Mouse (Mus musculus): ENCODE results near the gene Cdhr3.
A peak's percentile ranks its signal among the peaks of the same experiment; 100 is the strongest.
"Not testable (repeated sequence)": the region's sequence is repeated elsewhere in the genome, so short reads cannot be mapped to it uniquely, and the experiment has no call there.

Cdhr3 gene

DNA sequence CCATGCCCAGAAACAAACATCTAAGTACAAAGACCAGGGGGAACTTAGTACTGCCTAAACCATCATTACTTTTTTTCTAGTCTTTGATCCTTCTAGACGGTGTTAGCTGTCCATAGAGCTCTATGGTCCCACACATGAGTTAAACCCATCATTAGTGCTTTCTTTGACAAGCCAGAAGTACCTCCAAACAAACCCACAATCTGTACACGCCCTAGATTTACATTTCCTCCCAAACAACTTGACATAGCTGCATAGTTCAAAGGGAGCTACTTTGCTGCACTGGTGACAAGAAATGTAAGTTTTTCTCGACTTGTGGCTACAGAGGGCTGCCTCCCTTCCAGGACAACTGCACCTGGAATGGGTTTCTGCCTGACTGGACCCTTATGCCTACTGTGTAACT is 16.4 kb downstream of the Cdhr3 start:
- no peak for DNase-seq (ENCODE audit: low spot score)

DNA sequence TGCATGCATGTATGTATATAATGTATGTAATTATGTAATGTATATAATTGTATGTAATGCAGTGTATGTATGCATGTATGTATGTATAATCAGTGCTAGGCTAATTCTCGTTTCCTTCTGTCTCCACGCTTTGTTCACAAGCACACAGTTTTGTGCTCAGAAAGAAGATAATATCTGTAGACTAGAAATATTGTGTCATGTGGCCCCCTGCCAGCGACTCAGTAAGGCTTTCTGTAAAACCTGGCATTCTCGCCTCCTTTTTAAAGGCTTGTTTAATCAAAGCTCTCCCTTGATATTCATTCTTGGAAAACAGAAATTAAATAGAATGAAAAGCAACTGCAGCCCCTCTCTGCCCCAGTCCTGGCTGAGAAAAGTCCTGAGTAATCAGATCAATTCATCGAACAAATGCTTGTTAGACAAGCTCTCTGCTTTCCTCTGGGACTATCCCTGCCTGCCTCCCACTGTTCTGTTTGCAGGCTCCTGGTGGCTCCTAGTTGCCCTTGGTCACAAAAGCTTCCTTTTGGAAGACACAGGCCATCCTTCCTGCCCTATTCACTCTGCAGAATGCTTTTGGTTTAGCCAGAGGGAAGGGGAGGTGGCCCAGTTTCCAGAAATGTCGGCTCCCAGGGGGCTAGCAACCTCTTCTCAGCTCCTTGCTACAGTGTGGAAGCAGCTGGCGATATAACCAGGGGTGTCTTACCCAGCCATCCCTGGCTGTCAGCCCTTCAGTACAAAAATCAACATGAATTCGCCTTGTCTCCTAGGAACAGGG is 20.6 kb downstream of the Cdhr3 start:
- no peak for DNase-seq (ENCODE audit: low spot score)

DNA sequence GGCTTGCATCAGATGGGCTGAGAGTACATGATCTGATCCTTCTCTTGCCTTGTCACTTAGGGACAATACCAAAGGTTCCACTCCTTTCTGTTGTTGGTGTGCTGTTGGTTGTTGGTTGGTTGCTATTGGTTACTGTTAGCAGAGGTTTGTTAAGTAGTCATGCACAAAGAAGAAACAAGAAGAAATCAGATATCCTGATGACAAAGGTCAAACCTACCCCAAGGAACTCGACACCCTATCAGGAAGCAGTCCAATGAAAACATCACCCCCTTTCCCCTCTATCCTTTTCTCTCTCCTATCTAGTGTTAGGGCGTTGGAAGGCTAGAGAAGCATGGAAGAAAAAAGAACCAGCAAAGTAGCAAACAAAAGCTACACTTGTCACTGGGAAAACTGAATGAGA is 23.7 kb downstream of the Cdhr3 start:
- DNase-seq (ENCODE audit: low spot score): no peak

DNA sequence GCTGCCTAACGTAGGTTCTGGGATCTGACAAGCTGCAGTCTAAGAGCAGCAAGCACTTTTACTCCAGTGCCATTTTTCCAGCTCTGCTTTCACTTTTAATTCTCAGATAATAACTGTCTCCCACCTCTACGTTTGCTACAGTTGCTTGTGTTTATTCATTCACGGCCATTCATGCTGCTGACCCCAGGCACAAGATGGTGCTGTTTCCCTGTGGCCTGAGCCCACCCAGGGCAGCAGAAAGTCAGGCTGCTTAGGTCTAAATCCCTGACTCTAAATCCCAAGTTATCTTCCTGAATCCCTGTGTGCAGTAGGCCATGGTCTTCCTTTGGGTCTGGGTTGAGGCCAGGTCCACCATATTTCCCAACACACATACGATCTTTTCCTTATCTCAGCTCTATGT is 26.3 kb downstream of the Cdhr3 start:
- no peak for DNase-seq (ENCODE audit: low spot score)

DNA sequence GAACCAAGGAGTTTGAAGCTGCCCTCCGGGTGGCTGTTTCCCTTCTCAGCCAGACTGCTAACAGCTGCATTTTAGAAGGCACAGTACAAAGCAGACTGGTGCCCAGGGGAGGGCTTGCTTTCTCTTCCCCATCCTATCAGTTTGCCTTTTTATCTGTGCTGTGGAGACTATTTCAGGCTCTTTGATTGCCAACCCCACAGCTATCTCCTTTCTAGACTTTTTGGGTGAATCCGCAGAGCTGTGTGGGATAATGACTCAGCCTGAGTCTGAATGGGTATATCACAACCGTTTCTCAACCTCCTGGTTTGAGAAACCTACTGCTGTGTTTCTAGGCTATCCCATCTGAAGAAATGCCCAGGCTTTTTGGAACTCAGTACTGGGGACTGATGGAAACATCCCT is 27.5 kb downstream of the Cdhr3 start:
- no peak for DNase-seq (ENCODE audit: low spot score)

DNA sequence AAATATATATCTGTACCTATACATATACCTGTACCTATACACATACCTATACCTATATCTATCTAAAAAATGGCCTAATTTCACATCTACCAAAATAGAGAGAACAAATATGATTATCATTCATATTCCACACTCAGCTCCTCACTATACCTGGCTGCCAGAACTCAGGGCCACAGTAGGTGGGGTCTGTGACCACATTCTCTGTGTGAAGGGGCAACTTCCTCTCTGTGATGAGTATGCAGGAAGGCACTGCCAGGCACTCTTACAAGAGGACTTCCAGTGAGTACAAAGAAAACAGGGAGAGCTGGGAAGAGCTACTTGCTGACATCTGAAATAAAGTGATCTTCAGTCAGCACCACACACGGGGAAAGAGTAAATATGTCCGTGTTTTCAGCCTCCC is 28.4 kb downstream of the Cdhr3 start:
- DNase-seq (ENCODE audit: low spot score): no peak

DNA sequence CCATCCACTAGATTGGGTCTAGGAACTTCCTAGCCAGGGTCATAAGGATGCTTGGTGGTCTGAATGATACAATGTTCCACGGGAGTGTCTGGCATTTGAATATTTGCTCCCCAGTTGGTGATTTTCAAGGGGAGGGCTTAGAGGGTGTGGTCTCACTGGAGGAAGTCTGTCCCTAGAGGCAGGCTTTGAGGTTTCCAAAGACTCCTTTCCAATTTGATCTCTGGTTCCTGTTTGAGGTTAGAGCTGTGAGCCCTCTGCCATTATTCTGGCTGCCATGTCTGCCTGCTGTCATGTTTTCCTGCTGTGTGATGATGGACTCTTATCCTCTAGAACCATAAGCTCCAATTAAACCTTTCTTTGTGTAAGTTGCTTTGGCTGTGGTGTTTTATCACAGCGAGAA is 29.4 kb downstream of the Cdhr3 start:
- no peak for DNase-seq (ENCODE audit: low spot score)

DNA sequence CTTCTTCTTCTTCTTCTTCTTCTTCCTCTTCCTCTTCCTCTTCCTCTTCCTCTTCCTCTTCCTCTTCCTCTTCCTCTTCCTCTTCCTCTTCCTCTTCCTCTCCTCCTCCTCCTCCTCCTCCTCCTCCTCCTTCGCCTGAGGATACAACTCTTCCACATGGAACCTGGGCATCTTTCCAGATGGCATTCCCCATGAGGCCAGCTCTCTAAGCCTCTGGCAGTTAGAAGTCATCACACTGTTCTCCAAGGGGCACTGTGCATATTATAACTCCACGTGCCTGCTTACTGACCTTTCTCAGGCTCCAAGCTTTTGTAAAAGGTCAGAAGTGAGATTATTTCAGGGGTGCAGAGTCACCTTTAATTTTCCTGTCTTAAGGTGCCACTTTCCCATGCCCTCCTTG is 30.3 kb downstream of the Cdhr3 start:
- DNase-seq (ENCODE audit: low spot score): not testable (repeated sequence)

DNA sequence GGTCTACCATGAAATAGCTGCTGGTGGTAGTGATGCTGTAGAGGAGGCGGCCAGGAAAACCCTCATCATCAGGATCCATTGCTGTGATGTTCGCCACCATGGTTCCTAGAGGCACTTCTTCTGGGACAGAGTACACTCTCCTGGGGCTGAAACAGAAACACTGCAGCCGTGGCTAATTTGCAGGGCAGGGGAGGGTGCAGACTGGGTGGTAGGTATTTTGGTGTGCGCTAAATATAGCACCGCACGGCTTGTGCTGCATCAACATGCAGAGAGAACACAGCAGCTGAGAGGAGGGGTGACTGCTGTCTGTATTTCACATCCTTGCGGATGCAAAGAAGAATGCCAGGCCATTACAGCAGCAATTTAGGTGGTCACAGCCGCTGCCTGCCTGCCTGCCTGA is 31.0 kb downstream of the Cdhr3 start:
- peak; percentile 63 for DNase-seq (ENCODE audit: low spot score)

DNA sequence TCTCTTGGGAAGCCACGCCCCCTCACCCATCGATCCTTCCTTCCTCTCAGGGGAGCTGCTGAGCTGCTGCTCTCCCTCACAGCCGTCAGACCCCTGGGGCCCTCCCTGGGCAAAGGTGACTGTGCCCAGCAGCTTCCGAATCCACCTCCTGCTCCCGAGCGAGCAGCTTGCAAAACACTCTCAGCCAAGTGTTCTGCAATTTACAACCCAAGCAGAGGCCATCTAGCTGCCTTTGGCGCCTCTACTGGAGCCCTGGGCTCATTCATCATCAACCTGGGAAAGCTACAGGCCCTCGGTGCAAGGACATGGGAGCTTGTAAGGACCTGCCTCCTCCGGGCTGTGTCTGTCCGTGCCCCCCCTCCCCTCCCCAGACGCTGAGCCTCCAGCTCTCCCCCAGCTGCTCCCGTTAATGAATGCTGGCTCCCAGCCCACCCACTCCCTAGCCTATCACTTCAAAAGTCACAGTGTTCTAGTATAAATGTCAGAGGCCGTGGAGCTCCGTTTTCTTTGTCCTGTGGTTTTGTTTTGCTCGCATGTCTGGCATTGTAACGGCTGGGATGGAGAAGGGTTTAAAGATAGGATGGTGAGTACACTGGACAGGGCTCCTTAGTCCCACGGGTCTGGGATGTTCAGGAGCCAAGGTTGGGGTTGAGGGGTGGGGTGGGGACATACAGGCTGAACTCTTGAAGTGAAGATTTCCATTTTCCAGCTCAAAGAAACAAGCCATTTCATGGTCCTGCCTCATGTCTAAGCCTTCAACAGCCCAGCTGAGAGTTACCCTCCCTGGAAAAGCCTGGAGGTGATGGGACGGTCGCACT is 35.2 kb downstream of the Cdhr3 start:
- DNase-seq (ENCODE audit: low spot score): no peak

DNA sequence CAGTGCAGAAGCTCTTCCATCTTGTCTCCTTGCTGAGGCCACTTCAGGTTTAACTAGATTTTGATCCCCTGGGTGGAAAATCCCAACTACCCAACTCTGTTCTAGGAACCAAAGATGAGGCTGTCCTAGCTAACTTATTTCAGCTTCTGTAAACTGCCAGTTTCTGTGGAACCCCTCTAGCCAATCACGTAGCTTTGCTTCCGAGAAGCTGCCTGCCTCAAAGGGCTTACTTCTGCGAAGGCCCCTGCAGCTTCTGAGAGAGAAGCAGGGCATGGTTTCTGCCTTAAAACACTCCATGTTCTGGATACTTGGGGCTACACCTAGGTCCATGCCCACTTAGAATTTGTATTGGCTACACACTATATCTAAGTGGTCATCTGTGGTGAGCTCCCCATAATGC is 36.1 kb downstream of the Cdhr3 start:
- DNase-seq (ENCODE audit: low spot score): no peak

DNA sequence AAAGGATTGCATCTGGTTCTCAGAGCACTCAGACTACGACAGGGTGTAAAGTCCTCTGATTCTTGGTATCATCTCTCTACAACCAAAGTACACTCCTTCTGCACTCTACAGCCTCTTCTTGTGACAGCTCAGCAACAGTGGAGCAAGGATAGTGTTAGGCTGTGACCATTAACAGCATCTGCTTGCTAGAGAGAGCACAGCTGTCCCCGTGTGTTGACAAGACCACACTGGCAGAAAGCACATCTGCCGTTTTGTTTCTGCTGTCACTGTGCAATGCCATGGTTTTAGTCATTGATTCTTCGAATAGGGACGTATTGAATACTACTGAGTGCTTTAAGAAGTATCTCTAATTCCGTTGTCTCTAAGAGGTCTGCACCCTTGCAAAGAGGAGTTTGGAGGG is 36.6 kb downstream of the Cdhr3 start:
- DNase-seq (ENCODE audit: low spot score): no peak

DNA sequence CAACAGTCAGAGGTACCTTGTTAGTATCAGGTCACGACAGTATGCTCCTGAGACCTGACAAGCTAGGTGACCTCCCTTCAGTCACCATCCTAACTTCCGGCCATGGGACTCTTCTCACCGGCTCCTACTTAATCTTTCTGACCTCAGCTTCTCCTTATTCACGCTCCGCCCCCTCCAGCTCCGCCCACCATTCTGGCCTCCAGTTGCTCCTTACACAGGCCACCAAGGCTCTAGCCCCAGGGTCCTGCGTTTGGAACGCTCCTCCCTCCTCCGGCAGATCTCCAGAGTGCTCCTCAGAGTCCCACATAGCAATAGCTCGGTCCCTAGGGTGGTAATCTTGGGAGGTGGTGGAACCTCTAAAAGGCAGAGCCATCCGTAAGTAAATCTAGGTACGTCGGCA is 38.9 kb downstream of the Cdhr3 start:
- no peak for DNase-seq (ENCODE audit: low spot score)

DNA sequence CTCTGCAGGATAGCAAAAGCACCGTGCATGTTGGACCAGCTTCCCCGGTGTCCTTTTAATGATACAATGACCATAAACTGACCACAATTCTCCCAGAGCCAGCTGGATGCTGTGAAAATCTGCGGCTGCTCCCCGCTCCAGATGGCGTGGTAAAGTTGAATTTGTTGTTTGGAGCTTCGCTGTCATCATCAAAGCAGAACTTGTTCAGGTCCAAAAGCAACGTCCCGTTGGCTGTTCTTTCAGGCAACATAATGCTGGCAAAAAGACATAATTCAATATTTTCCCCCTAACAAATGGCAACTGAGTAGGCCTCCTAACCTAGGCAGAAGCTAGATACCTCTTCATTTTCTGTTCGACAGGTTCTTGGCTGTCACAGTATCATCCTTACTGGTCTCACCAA is 39.4 kb downstream of the Cdhr3 start:
- DNase-seq (ENCODE audit: low spot score): no peak

DNA sequence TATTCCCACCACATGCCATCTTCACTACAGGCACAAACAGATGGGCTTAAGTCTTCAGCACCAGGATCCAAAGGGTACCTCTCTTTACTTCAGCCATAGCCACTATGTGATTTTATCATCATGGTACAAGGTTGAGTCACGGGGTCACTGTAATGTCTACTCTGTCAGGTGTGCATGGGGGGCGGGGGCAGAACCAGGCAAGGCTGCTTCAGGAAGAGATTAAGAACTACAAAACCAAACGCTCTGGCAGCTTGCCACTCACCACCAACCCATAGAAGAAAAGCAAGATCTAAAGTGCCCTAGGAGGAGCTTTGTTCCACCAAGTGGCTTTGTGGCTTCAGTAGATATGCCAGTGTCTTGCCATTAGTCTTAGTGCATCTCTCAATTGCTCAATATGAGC is 44.3 kb downstream of the Cdhr3 start:
- DNase-seq (ENCODE audit: low spot score): no peak

DNA sequence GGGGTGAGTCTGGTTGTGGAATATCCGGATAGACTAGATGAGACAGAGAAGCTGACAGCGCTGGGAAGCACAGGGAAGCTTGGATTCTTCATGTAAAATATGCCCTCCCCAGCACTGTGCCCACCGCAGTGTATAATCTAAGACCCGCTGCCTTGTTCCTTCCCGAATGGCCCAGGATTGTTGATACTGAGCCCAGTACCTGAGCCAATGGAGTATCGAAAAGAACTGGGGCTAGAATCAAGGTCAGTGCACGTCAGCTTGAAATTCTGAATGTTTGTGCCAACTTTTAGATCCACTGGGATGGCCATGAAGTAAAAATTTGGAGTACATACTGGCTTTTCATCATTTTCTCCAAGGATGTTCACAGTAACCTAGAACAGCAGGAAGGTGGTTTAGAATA is 46.2 kb downstream of the Cdhr3 start:
- DNase-seq (ENCODE audit: low spot score): no peak

DNA sequence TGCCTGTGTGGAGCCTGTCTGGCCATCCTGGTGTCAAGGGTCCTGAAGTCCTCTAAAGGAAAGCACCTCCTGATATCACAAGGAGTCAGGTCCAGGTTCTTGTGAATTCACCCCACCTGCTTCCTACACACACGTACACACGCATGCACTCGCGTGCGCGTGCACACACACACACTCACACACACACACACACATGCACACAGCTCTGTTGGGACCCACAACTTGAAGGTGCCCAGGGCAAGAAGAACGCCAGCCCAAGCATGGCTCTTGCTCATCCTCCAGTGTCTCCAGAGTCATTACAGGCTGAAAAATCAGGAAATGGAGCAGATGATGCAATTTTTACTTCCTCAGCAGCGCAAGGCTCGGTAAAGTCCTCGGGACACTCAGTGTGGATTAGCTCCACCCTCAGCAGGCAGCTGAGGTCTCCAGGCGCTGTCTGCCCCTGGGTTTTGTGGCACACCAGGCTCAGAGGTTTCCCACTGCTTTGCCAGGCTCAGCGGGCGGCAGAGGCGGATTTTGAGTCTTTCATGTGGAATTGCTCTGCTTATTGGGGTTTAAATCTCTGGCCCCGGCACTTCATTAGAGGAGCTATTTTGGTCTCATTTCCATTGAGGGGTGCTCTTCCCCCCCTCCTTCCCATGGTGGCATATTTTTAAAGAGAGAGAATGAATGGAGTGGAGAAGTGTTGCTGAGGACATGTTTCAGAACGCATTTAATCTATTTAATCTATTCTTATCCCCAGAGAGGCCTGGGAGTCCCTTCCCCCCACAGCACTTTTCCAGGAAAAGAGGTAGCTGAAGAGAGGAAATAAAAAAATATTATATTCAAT is 46.9 kb downstream of the Cdhr3 start:
- no peak for DNase-seq (ENCODE audit: low spot score)

DNA sequence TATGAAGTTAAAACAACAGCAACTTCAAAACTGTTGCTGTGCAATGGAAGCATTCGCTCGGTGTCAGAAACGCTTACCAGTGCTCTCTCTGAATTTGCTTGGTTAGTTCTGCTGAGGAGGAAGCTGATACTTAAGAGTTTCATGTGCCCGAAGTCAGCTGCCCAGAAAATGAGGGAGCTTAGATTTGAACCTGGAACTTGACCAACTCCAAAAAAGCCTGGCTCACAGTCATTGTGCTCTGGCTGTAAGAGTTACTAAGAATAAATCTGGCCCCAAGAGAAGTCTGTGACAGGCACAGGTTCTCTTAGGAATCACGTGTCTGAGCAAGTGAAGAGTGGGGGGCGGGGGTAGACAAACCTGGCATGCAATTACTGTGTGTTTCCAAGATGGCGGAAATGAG is 51.2 kb downstream of the Cdhr3 start:
- no peak for DNase-seq (ENCODE audit: low spot score)

DNA sequence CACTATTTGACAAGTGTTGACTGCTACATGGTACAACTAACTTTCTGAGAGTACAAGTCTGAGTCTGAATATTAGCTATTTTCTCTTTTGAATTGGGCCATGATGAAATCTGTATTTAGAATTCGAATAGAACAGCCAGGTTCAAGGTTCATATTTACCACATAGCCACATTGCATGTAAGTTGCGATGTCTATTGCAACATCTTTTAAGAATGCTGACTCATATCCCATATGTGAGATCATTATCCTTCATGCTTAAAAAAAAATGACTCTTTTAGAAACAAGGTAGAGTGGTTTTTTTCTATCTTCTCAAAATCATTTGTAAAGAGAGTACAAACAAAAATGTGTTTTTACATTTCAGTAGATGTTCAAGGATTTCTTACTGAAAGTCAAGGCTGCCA is 51.9 kb downstream of the Cdhr3 start:
- no peak for DNase-seq (ENCODE audit: low spot score)

DNA sequence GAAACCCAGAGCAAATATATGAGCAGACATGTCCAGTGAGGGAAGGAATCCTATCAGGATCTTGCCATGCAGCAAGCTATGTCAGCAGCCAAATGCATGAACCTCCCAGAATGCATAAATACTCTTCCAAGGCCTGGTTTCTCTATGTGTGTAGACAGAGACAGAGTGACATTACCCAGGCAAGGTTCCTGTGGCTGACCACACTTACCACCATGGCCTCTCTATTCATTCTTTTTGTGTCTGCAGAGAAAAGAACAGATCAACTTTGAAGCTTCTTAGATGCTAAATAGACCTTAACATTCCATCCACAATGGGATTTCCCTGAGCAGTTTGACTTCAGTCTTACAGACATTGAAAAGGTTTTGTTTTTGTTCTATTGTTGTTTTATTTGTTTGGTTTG is 54.0 kb downstream of the Cdhr3 start:
- DNase-seq (ENCODE audit: low spot score): no peak

DNA sequence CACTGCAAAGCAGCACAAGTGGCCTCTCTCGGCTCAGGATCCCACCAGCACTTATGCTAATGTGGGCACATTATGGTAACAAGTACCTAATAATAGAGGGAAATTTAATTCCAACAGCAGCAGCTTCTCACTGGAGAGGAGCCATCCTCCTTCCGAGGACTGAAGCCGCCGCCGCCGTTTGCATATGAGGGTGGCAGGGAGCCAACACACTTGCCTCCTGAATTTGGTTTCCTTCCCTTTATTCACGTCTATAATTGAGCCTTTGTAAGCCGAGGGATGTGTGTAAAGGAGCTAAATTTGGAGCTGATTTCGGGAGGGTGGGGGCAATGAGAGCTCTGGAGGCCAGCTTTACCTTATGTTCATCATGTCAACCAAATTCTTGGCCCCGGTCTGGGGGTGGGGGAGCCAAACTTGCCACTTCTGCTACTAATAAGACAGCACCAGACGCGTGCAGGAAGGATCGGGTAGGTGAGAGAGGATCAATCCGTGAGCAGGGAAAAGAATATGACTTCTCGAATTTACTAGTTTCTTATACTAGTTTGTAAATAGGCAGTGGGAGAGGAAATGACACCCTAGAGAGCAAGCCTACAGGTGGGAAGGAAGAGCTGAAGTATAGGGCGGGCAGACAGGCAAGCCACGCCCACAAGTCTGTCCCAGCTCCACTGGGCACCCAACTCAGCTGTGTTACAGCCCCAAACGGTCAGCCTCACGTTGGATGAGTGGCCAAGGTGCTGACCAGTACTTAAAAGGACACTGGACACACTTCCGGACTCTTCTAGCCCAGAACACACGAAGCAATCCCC is 56.8 kb downstream of the Cdhr3 start:
- DNase-seq (ENCODE audit: low spot score): peak; percentile 77

All from left cerebral cortex, adult 11 months (tissue).